Mouse (Mus musculus): ENCODE data around the gene BC024978. TPM values are rescaled to one million over a fixed set of nuclear protein-coding genes. Genes with fewer than 3 reads are reported as not detected.

The BC024978 gene
- total and polyA plus RNA-seq, 3 experiments = 2.7 to 14.5 (median 4.8) TPM

- H3K9me3 ChIP-seq (replicated peaks) = no peaks in the 10 kb centered on the region
- ATAC-seq (ENCODE audit: extremely low read depth, insufficient number of reproducible peaks, low FRiP score, poor library complexity, severe bottlenecking) = peak; percentile 91
- peaks cover 45% of the 10 kb centered on the region for H3K4me1 ChIP-seq (ENCODE audit: insufficient read depth, low read depth, low read length)
- H3K36me3 ChIP-seq (replicated peaks) = peaks cover 35% of the 10 kb centered on the region
- DNase-seq (ENCODE audit: low spot score) = peak; percentile 97
- TF ChIP-seq CTCF (IDR thresholded peaks at IDR 0.05; ENCODE audit: low read depth, low read length) = no peak
- no peak for TF ChIP-seq TAL1 (conservative IDR thresholded peaks at IDR 0.05; ENCODE audit: low read depth, low read length)
- TF ChIP-seq GATA1 (IDR thresholded peaks at IDR 0.05; ENCODE audit: borderline replicate concordance, low read length) = no peak
- TF ChIP-seq POLR2AphosphoS5 (IDR thresholded peaks at IDR 0.05; ENCODE audit: insufficient replicate concordance, low read depth, low read length) = no peak
- no peak for TF ChIP-seq GATA2 (IDR thresholded peaks at IDR 0.05; ENCODE audit: borderline replicate concordance, low read depth, low read length)
- H3K27me3 ChIP-seq (ENCODE audit: insufficient read depth, low read length) = no peaks in the 10 kb centered on the region
- peak within 1 kb of the TSS; percentile 77 for H3K4me3 ChIP-seq (ENCODE audit: low read depth, low read length)
Observed at GRCm38 (mm10) chr7:27232781-27233281, 37.2 kb downstream of the BC024978 start, which contains the start of gene Coq8b. TSS of gene Coq8b (plus strand) at chr7:27233023.

- no peak for DNase-seq (ENCODE audit: low spot score)
- TF ChIP-seq POLR2AphosphoS5 (IDR thresholded peaks at IDR 0.05; ENCODE audit: insufficient replicate concordance, low read depth, low read length) (no peak), GATA2 (IDR thresholded peaks at IDR 0.05; ENCODE audit: borderline replicate concordance, low read depth, low read length) (no peak), GATA1 (IDR thresholded peaks at IDR 0.05; ENCODE audit: borderline replicate concordance, low read length) (no peak), CTCF (IDR thresholded peaks at IDR 0.05; ENCODE audit: low read depth, low read length) (no peak), TAL1 (conservative IDR thresholded peaks at IDR 0.05; ENCODE audit: low read depth, low read length) (no peak)
- ATAC-seq (ENCODE audit: extremely low read depth, insufficient number of reproducible peaks, low FRiP score, poor library complexity, severe bottlenecking) = no peak
- H3K9me3 ChIP-seq (replicated peaks) = no peaks in the 10 kb centered on the region
- no peaks in the 10 kb centered on the region for H3K27me3 ChIP-seq (ENCODE audit: insufficient read depth, low read length)
- H3K4me3 ChIP-seq (ENCODE audit: low read depth, low read length) = peak overlapping the region; percentile 77
- peaks cover 42% of the 10 kb centered on the region for H3K4me1 ChIP-seq (ENCODE audit: insufficient read depth, low read depth, low read length)
- peaks cover 38% of the 10 kb centered on the region for H3K36me3 ChIP-seq (replicated peaks)
Observed at GRCm38 (mm10) chr7:27233300-27233699, 37.7 kb downstream of the BC024978 start.

- no peak for DNase-seq (ENCODE audit: low spot score)
- H3K4me1 ChIP-seq (ENCODE audit: insufficient read depth, low read depth, low read length) = peaks cover 34% of the 10 kb centered on the region
- H3K4me3 ChIP-seq (ENCODE audit: low read depth, low read length) = no peak overlapping the region
- H3K36me3 ChIP-seq (replicated peaks) = peaks cover 60% of the 10 kb centered on the region
- no peaks in the 10 kb centered on the region for H3K9me3 ChIP-seq (replicated peaks)
- TF ChIP-seq GATA1 (IDR thresholded peaks at IDR 0.05; ENCODE audit: borderline replicate concordance, low read length) (no peak), GATA2 (IDR thresholded peaks at IDR 0.05; ENCODE audit: borderline replicate concordance, low read depth, low read length) (no peak), TAL1 (conservative IDR thresholded peaks at IDR 0.05; ENCODE audit: low read depth, low read length) (no peak), CTCF (IDR thresholded peaks at IDR 0.05; ENCODE audit: low read depth, low read length) (no peak), POLR2AphosphoS5 (IDR thresholded peaks at IDR 0.05; ENCODE audit: insufficient replicate concordance, low read depth, low read length) (no peak)
- H3K27me3 ChIP-seq (ENCODE audit: insufficient read depth, low read length) = no peaks in the 10 kb centered on the region
- no peak for ATAC-seq (ENCODE audit: extremely low read depth, insufficient number of reproducible peaks, low FRiP score, poor library complexity, severe bottlenecking)
Observed at GRCm38 (mm10) chr7:27235726-27236125, 40.1 kb downstream of the BC024978 start.

GRCm38 (mm10) chr7:27237527-27237926 lies 41.9 kb downstream of the BC024978 start:
- peaks cover 26% of the 10 kb centered on the region for H3K4me1 ChIP-seq (ENCODE audit: insufficient read depth, low read depth, low read length)
- H3K4me3 ChIP-seq (ENCODE audit: low read depth, low read length) = no peak overlapping the region
- H3K9me3 ChIP-seq (replicated peaks) = no peaks in the 10 kb centered on the region
- ATAC-seq (ENCODE audit: extremely low read depth, insufficient number of reproducible peaks, low FRiP score, poor library complexity, severe bottlenecking) (no peak), DNase-seq (ENCODE audit: low spot score) (no peak)
- TF ChIP-seq GATA1 (IDR thresholded peaks at IDR 0.05; ENCODE audit: borderline replicate concordance, low read length) (no peak), CTCF (IDR thresholded peaks at IDR 0.05; ENCODE audit: low read depth, low read length) (no peak), TAL1 (conservative IDR thresholded peaks at IDR 0.05; ENCODE audit: low read depth, low read length) (no peak), GATA2 (IDR thresholded peaks at IDR 0.05; ENCODE audit: borderline replicate concordance, low read depth, low read length) (no peak), POLR2AphosphoS5 (IDR thresholded peaks at IDR 0.05; ENCODE audit: insufficient replicate concordance, low read depth, low read length) (no peak)
- H3K36me3 ChIP-seq (replicated peaks) = peaks cover 78% of the 10 kb centered on the region
- H3K27me3 ChIP-seq (ENCODE audit: insufficient read depth, low read length) = no peaks in the 10 kb centered on the region

- DNase-seq (ENCODE audit: low spot score) (no peak), ATAC-seq (ENCODE audit: extremely low read depth, insufficient number of reproducible peaks, low FRiP score, poor library complexity, severe bottlenecking) (no peak)
- Histone ChIP-seq H3K9me3 (replicated peaks) (no peaks in the 10 kb centered on the region), H3K4me1 (ENCODE audit: insufficient read depth, low read depth, low read length) (peaks cover 20% of the 10 kb centered on the region), H3K4me3 (ENCODE audit: low read depth, low read length) (no peak overlapping the region), H3K27me3 (ENCODE audit: insufficient read depth, low read length) (no peaks in the 10 kb centered on the region), H3K36me3 (replicated peaks) (peaks cover 89% of the 10 kb centered on the region)
- TF ChIP-seq CTCF (IDR thresholded peaks at IDR 0.05; ENCODE audit: low read depth, low read length) (no peak), GATA2 (IDR thresholded peaks at IDR 0.05; ENCODE audit: borderline replicate concordance, low read depth, low read length) (no peak), TAL1 (conservative IDR thresholded peaks at IDR 0.05; ENCODE audit: low read depth, low read length) (no peak), GATA1 (IDR thresholded peaks at IDR 0.05; ENCODE audit: borderline replicate concordance, low read length) (no peak), POLR2AphosphoS5 (IDR thresholded peaks at IDR 0.05; ENCODE audit: insufficient replicate concordance, low read depth, low read length) (no peak)
Observed at GRCm38 (mm10) chr7:27238568-27238967, 43.0 kb downstream of the BC024978 start.

- DNase-seq (ENCODE audit: low spot score) = no peak
- no peak overlapping the region for H3K4me3 ChIP-seq (ENCODE audit: low read depth, low read length)
- no peaks in the 10 kb centered on the region for H3K4me1 ChIP-seq (ENCODE audit: insufficient read depth, low read depth, low read length)
- H3K27me3 ChIP-seq (ENCODE audit: insufficient read depth, low read length) = no peaks in the 10 kb centered on the region
- peaks cover 80% of the 10 kb centered on the region for H3K36me3 ChIP-seq (replicated peaks)
- TF ChIP-seq GATA2 (IDR thresholded peaks at IDR 0.05; ENCODE audit: borderline replicate concordance, low read depth, low read length) (no peak), CTCF (IDR thresholded peaks at IDR 0.05; ENCODE audit: low read depth, low read length) (no peak), GATA1 (IDR thresholded peaks at IDR 0.05; ENCODE audit: borderline replicate concordance, low read length) (no peak), TAL1 (conservative IDR thresholded peaks at IDR 0.05; ENCODE audit: low read depth, low read length) (no peak)
- ATAC-seq (ENCODE audit: extremely low read depth, insufficient number of reproducible peaks, low FRiP score, poor library complexity, severe bottlenecking) = no peak
- H3K9me3 ChIP-seq (replicated peaks) = no peaks in the 10 kb centered on the region
Observed at GRCm38 (mm10) chr7:27243211-27243610, 47.6 kb downstream of the BC024978 start.

Data from G1E (cell line).